Mouse (Mus musculus) telencephalon, adult 2 months (tissue): ENCODE results near the gene Ap1b1.
"Not testable (repeated sequence)": the region's sequence is repeated elsewhere in the genome, so short reads cannot be mapped to it uniquely, and the experiment has no call there.

Experiments used
- DNase-seq: peaks from one replicate; pipeline ENCODE4 v3.0.0-alpha.2; 2011; ENCODE audit warnings: low read depth, low spot score

Gene Ap1b1

DNA sequence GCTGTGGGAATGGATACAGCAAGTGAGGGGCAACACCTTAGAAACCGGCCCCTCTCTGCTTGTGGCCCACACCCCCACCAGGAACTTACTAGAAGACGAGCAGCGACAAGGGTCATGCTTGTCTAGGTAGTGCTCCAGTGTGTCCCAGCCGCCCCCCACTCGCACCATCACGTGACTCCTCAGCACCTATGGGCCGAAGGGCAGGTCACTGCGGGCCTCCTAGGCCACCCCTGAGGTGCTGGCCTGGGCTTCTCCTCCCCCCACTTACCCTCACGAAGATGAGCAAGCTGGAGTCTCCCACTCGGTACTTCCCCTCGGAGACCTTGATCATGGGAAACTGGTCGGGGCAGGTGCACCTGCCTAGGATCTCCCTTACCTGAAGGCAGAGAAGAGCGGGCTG, 75.7 kb downstream of the Ap1b1 start:
- DNase-seq: no peak

DNA sequence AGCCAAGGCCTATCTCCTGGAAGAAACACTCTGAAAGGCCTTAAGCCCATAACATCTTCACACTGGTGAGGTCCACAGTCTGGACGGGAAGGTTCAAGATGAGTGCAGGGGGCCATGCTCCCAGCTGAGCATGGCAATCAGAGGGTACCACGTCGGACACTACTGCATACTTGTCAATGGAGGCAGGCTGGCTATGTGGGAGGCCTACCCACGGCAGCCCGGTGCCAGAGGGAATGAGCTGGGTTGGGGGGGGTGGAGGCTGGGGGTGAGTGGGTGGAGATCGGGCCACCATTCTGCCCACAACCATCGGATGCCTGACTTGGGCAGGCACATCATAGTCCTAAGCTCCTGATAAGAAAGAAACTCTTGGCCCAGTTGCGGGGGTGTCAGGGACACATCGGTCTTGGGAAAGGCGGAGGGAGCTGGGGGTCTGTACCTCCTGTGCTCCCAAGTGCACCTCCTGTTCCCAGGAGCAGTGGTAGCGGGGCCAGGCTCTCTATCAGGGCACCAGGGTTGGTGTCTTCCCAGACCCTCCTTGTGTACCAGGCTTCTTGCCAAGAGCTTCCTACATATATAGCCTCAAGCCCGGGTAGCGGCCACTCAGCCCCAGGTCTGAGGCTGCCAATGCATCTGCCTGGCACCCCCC, 76.4 kb downstream of the Ap1b1 start:
- no peak for DNase-seq

- no peak for DNase-seq
Measured at GRCm38 (mm10) chr11:5063561-5064281, 77.1 kb downstream of the Ap1b1 start.

DNA sequence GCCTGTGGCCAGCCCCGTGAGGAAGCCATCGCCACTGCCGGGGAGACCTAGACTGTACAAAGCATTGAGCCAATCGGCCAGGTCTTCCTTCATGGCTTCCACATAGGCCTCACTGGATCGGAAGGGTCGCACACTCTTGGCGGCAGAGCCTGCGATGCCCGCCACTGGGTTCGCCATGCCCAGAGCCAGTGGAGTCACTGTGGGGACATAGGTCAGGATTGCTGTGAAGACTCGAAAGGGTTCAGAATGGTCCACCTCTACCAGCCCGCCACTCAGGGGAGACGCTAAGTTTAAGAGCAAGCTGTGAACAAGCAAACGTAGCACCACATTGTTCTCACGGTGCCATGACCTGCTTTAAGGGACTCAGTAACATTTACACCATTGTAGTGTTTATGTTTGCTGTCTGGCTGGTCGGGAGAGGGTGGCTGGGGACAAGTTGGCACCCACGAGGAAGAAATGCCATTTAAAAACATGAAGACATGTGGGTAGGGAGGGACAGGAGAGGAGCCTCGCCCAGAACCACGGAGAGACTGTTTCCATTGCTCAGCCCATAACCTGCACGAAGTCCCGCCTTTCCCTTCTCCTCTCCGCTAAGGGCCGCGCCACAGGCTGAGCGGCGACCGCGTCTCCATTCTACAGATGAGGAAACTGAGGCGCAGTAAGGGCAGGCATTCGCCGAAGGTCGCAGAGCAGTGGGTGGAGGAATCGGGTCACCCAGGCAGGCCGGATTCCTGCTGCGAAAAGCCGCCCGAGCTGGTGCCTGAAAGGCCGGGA, 77.8 kb downstream of the Ap1b1 start:
- DNase-seq: no peak

DNA sequence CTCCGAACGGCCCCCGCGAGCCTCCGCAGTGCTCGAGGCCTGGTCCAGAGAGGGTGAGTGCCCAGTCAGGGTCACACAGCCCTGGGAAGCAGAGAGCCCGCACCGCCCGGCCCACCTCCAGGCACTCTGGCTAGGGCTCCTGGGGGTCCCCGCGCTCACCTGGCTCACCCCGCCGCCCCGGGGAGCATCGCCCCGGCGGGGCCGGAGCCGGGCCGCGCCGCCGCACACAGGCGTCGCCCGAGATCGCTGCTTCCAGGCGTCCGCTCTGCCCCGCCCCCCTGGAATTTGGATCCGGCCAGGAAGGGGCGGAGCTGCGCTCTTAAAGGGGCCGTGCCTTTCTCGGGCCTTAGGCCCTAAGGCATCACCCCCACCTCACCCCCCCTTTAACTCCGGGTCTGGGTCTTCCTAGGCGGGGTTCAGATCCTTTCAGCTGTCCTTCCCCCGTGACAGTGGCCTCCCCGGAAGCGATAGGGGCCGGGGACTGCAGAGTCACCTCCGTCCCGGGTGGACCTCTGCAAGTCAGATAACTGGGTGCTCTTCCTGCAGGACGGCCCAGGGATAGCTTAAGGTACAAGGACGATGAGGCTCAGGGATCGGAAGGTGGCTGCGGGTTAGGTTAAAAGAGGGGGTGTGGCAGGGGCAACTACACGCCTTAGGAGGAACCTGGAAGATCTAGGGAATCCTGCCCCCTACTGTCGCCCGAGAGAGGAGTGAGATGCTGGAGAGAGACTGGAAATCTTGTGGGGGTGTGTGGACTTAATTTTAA, 78.6 kb downstream of the Ap1b1 start, which contains the start of gene Gas2l1:
Gene Gas2l1, minus strand, starts transcription at position 272 of the 766 bp plus-strand sequence.
- peak; percentile 93 for DNase-seq

DNA sequence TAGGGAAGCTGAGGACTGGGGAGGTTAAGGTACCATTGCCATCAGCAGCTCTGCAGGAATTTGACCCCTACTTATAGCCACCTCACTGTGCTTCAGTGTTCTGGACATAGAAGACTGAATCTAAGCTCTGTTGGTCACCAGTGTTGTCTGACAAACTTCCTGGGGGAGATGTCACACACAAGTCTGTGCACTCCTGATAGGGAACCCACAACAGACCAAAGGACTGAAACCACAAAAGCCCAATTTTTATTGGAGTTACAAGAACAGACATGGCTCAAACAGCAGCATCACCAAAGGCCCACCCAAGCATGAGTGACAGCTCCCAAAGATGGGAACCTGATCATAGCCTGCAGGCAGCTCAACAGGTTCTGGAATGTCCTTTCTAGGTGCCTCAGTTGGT, 80.4 kb downstream of the Ap1b1 start:
- no peak for DNase-seq

GRCm38 (mm10) chr11:5068126-5068971, 81.7 kb downstream of the Ap1b1 start:
- no peak for DNase-seq

GRCm38 (mm10) chr11:5074882-5075281, 88.3 kb downstream of the Ap1b1 start:
- DNase-seq: no peak

GRCm38 (mm10) chr11:5075760-5076159, 89.1 kb downstream of the Ap1b1 start:
- DNase-seq: no peak

DNA sequence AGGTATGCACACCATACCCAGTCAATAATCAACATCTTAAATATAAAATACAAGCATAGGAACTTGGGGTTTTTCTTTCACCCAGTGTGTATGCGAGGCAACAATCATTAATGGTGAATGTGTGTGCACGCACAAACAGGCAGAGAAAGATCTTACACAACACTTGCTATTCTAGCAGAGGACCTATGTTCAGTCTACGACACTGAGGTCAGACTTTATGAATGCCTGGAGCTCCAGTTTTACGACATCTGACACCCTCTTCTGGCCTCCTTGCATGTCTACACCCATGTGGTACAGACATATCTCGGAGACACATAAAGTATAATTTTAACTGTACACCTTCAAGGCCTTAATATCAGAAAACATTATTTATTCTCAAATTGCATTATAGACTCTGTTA, 90.2 kb downstream of the Ap1b1 start:
- not testable (repeated sequence) for DNase-seq

DNA sequence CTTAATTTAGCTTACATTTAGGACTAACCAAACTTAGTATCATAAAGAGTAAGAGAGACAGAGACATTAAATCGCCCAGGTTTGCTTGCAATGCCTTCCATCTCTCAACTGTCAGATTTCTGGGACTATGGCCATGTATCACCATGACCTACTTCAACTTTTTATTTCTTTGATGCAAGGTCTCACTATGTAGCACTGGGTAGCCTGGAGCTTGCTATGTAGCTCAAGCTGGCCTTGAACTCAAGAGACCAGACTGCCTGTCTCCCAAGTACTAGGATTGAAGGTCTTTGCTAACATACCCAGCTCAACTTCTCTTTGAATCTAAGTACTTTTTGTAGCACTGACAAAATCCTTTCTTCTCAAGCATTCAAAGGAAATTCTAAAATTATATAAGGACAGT, 102.5 kb downstream of the Ap1b1 start:
- no peak for DNase-seq

DNA sequence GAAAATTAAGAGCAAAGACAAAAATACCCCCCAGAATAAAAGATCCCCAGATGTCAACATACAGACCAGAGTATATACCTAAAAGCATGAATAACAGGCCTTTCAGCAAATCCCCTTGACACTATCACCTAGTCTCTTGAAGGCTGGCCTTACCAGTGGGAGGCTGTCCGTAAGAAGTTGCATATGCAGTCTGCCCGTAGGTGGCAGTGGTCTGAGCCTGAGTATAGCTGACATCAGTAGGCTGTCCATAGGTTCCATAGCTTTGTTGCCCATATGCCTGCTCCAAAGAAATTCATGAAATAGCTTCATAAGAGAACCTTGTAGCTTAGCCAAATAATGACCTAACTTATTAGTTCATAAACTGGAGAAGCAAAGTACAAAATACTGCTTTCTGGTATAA, 105.1 kb downstream of the Ap1b1 start:
- no peak for DNase-seq
